Mouse (Mus musculus) fat pad, adult 2 months (tissue): ENCODE results near the gene Olfr788.

ENCODE experiments used
- DNase-seq: peaks from one replicate; pipeline ENCODE4 v3.0.0-alpha.2; 2011; ENCODE audit warnings: low read depth, low spot score; ENCODE audit errors: extremely low read depth

Olfr788 gene

GRCm38 (mm10) chr10:129470698-129471097, at the start of gene Olfr788:
Olfr788 (plus strand) TSS chr10:129470998.
- DNase-seq: no peak

- no peak for DNase-seq
Measured at GRCm38 (mm10) chr10:129427006-129427405, 43.8 kb upstream of the Olfr788 start, which contains the start of gene Olfr786. Olfr786 (plus strand) TSS chr10:129427306.

DNA sequence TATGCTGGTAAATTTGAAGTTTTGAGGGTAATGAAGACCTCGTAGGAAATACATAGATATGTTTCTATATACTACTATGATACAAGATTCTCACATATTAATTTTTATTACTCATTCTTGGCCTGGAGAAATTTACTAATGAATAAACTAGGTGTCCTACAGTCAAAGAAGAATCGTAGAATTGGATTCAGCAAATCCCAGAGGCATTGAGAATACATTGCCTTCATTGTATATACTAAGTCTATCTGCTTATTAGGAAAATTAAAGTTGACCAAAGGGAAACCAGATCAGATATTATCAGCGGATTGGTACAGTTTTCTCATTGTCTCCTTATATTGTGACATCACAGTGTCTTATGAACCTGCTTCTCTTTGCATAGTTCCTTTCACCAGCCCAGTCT, 9.2 kb upstream of the Olfr788 start, which contains the start of gene Olfr787:
Olfr787 (plus strand) TSS at position 301 of the 400 bp plus-strand sequence.
- DNase-seq: no peak

DNA sequence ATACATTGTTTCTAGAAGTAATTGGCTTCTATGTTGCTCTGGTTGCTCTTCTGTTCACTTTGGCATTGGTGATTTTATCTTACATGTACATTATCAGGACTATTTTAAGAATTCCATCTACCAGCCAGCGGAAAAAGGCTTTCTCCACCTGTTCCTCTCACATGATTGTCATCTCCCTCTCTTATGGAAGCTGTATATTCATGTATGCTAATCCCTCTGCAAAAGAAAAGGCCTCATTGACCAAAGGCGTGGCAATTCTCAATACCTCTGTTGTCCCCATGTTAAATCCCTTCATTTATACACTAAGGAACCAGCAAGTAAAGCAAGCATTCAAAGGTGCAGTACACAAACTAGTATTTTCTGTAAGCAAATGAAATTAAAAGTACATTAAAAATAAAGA, 2.5 kb downstream of the Olfr788 start:
- no peak for DNase-seq

GRCm38 (mm10) chr10:129473723-129474122, 2.9 kb downstream of the Olfr788 start:
- no peak for DNase-seq

- no peak for DNase-seq
Measured at GRCm38 (mm10) chr10:129484452-129484851, 13.7 kb downstream of the Olfr788 start, which contains the start of gene Olfr789. Olfr789 (plus strand) TSS chr10:129484752.

GRCm38 (mm10) chr10:129490101-129490500, 19.3 kb downstream of the Olfr788 start:
- DNase-seq: no peak

DNA sequence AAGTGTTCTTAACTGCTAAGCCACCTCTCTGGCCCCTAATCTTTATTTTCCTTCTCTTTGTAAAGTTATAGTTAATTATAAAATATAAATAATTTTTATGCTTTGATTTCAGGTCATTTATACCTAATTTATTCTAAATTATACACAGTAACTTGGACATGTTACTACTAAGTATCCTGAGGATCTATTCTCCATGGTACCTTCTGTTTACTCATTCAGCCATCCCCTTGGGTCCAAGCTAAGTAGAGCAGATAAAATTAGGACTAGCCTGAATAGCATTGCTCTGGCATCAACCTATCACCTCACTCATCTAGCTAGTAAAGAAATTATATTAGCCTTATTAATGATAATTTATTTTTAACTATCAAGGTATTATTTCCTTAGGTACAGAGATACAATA, 27.4 kb downstream of the Olfr788 start, which contains the start of gene Olfr790:
Olfr790 (plus strand) TSS at position 301 of the 400 bp plus-strand sequence.
- no peak for DNase-seq

DNA sequence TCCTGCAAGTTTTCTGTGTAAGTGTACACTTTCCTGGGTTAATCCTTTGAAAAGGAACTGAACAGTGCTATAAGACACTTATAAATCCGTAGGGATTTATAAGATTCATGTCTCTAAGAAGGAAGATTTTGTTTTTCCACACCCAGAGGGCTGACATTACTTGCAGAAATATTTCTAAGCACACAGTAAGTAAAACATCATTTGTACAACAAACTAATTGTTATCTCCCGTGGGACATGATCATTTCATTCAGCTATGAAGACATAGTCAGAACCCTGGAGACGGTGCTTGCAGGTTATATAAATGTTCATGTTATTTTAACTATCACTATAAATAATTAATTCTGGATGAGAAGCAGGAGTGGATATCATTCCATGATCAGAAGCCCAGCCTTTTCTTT, 50.7 kb downstream of the Olfr788 start, which contains the start of gene Olfr791:
Olfr791 (plus strand) TSS at position 301 of the 400 bp plus-strand sequence.
- no peak for DNase-seq
